Mouse (Mus musculus): ENCODE results near the gene Wfdc5.
"Not testable (repeated sequence)": the region's sequence is repeated elsewhere in the genome, so short reads cannot be mapped to it uniquely, and the experiment has no call there.

The Wfdc5 gene

DNA sequence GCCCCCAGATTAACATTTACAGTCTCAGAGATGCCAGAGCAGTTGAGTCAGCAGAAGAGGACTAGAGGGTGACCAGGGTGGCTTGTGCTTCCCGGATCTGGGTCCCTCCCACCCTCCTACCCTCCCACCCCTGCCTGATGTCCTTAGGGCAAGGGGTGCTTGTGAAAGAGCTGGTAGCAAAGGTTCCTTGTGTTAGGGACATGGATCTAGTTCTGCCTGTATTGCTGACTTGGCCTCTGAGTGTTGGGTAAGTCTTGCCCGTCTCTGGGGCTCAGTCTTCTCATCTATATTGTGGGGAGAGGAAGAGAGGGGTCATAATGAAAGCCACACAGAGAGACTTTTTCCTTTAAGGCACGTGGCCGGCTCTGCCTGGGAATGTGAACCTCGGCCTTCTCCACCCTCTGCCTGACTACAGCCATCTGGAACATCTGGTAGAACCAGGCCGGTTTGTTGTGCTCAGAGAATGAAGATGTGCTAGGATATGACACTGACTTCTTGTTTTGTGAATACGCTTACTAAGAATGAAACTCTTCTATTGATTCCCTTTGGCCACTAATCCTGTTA, at the start of gene Wfdc5:
TSS of gene Wfdc5 (minus strand) at position 51 of the 564 bp plus-strand sequence.
- DNase-seq: no peak

DNA sequence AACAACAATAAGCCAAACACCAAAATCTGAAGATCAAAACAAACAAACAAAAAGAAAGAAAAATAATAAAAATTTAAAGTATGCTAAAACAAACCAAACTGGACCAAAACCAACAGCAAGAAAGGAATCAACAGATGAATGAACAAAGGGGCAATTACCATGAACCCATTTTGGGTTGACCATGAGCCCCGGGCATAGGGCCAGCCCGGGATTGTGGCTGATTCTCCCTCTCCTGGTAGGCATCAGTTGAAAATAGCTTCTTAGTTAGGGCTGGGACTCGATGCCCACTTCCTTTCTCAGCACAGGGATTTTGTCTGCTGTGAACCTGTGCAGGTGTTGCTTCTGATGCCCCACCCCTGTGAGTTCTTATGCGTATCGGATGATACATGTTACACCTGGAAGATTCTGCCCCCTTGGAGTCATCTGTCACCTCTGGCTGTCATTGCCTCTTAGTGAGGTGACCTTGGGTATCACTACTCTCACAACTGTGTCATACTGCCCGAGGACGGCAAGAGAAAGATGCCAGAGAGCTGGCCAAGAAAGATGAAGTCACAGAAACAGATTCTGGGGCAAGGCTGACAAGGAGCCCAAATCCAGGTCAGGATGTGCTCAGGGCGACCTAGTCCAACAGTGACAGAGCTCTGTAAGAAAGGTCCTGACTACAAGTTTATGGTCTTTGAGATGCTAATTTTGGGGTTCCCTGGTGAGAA, 46.0 kb upstream of the Wfdc5 start:
- DNase-seq: no peak

DNA sequence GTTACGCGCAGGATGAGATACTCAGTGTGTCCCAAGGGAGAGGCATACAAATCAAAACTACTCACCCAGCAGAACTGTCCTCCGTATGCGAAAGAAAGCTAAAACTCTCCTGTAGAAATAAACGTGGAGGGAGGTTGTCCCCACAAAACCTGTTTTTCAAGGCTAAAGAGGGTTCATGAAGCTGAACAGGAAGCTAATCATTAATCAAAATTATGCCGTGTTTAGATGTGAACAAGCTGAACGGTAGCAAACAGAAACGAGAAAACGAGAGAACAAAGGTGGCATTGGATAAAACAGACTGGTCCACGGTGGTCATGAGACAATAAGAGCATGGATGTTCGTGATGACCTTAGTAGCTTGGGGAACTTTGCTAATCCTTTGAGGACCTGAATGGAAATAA, 39.0 kb upstream of the Wfdc5 start, which contains the start of gene Wfdc15b:
TSS of gene Wfdc15b (minus strand) at position 139 of the 400 bp plus-strand sequence.
- no peak for DNase-seq

DNA sequence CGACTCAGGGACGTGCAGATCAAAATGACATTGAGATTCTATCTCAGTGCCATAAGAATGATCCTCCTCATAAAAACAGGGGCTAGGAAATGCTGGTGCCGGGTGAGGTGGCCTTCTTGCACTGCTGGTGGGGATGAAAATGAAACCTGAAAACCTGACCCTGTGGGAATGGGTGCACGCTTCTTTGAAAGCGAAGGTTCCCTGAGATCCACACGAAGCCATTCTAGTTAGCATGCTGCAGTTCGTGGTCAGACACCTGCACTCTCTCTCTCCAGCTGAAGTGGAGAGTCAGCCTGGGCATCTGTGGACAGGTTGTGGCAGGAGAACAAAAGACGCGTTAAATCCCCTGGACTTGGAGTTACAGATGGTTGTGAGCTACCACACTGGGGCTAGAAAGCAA, 36.8 kb upstream of the Wfdc5 start:
- DNase-seq: no peak

DNA sequence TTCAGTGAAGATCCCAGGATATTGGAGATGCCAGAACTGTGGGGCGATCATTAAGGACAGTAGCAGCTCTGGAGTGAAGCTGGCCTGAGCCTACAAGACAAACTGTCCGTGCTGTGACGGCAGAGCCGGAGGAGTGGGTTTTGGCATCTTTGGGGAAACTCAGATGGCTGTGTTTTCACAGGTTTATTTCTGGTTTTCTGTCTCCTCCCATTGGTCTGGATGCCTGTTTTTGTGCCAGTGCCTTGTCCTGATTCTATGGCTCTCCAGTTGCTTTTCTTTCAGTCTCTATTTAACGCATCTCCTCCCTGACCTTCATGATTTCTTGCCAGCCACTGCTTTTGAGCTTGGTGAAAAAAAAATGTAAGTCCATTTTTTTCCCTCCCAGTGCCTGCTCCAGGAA, 30.2 kb upstream of the Wfdc5 start:
- no peak for DNase-seq

DNA sequence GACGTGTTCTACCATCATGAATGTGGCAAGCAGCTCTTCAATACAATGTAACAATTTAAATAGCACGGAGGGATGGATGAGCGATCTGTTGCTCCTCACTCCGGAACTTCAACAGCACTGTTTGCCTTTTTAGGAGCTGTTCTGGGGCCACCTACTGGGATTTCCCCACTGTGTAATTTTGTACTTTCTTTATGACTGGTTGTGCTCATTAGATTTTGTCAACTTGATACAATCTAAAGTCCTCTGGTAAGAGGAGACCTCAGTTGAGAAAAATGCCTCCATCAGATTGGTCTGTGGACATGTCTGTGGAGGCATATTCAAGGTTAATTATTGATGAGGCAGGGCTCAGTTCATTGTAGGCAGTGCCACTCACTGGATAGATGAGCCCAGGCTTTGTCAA, 28.4 kb upstream of the Wfdc5 start:
- no peak for DNase-seq

DNA sequence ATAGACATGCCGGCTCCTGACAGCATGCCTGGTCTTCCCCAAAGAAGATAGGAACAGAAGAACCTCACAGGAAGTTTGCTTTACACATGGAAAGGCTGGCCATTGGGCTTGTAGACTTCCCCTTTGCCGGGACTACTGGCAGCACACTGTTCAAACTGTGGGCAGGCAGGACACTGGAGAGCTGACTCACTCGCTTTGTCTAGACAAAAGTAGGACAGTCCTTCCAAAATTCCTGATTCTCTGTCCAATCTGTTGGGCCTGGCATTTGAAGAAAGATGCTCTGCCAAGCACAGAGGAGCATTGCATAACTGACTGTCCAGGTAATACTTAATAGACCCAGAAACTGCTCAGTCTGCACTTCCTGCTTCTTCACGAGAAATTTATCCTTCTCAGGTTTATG, 24.1 kb upstream of the Wfdc5 start:
- peak; percentile 61 for DNase-seq

DNA sequence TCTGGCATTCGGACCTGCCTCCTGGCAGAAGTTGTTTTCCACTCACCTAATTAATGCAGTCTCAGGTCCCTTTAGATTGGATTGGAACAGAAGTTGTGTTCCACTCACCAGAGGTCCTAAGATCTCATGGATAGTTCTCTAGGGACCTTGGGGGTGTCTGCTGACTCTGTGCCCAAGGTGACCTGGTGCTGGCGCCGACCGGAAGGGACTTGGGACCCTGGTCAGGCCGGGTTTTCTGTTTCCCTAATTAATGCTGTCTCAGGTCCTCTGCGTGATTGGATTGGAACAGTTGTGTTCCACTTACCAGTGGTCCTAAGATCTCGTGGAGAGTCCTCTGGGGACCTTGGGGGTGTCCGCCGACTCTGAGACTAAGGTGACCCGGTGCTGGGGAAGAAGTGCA, 23.5 kb upstream of the Wfdc5 start:
- DNase-seq: not testable (repeated sequence)

DNA sequence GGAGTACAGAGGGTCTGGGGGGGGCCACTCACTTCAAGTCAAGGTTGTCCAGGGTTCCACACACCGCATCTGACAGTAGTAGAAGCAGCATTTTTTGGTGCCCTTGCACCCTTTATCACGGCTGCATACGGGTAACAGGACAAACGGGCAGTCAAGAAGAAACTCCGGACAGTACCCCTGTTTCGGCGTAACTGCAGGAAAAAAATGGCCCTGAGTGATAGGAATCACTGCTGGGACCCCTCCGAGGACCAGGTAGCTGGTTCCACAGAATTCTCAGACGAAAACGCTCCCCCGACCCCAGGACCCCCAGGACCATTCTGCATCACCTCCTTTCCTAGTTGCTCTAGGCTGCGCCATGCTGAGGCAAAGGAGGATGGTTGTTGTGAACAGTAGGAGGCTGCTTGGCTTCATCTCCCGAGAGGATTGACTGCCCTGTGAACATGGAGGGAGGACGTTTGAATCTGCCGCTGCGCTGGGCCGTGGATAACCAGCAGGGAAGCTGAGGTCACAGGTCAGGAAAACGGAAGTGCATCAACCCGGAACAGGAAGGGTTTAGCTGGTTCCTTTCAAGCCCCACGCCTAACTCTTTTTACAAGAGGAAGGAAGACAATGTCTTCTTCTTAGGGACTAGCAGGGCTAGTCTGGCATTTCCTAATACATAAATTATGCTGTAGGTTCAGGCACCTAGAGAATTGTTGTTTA, 17.2 kb upstream of the Wfdc5 start, which contains the start of gene Wfdc15a:
TSS of gene Wfdc15a (minus strand) at position 505 of the 702 bp plus-strand sequence.
- no peak for DNase-seq

DNA sequence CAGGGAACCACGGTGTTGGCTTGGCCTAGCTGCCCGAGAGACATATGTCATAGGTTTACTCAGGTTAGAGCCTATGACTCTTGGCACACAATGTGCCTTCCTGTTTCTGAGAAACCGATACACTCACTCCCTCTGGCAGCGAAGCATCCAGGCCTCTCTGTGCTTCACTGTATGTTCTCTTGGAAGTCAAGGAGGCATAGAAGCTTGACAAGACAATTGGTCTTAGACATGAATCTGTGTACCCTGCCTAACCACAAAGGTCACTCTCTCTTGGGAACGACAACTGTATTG, 14.1 kb upstream of the Wfdc5 start:
- DNase-seq: no peak

DNA sequence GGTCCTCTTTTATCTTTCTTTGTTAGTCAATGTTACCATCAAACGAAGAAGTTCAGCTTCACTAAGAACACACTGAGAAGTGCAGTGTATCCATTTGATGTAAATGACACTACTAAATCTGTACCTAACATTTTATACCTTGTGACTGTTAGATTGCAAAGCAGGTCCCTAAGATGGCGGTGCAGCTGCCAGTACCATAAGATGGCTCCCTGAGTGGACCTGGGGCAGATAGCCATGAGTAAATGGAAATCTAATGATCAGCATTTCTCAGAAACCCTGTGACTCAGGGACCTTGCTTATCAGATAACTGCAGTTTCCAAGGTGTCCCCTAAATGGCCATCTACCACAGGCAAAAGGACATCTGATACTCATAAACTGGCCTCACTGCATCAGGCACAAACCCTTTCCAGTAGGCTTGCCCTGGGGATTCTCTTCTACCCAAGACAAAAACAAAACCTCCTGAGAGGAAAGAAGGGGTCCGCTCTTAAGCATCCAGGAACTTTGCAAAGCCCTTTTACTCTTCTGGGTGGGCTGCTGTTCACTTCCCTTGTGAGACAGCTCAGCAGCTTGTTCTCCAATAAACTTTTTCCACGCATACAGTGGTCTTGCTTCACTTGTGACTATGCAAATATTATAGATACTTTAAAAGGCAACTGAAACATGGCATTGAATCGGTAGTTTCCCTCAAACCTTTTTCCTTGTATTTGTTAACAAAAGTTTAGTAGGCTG, 13.6 kb upstream of the Wfdc5 start:
- no peak for DNase-seq

DNA sequence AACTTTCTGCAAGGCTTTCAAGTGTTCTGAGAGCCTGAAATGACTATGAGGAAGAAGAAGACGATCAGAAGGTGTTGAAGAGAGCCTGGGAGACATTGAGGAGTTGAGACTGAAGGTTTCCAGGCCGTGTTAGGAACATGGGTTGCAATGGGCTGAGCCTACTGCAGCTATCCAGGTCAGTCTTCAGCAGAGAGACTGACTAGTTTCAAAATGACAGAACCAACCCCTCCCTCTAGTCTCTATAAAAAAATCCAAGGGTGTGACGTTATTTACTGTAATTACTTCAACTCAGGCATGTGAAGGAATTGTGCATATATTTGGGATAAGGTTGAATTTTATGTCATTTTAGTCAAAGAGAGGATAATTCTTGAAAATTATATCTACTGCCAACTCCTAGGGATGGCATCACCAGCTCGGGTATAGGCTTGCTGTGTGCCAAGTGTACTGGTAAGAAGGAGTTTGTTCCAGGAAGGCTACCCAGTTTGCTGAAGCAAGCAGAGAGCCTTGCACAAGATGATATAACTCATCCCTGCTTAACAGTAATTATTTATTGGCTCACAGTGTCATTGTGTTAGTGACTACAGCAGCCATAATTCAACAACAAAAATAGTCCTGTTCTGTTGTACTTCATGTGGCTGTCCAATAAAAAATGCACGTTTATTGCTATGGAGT, 12.6 kb upstream of the Wfdc5 start:
- no peak for DNase-seq

DNA sequence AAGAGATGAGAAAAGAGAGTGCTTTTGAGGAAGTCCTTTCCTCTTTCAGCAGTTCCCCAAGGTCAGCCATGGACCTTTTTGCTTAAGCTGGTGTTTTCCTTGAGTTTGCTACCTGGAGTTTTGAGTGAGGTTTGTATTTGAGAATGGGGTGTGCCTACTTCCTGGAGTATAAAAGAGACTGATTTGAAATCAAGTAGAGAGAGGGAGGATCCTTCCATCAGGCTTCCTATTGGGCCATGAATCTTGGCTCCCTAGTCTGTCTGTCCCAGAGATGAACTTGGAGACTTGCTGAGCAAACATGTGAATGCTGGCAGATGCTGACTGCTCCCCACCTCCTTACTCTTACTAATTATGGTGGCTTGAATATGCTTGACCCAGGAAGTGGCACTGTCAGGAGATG, 9.7 kb upstream of the Wfdc5 start:
- no peak for DNase-seq

DNA sequence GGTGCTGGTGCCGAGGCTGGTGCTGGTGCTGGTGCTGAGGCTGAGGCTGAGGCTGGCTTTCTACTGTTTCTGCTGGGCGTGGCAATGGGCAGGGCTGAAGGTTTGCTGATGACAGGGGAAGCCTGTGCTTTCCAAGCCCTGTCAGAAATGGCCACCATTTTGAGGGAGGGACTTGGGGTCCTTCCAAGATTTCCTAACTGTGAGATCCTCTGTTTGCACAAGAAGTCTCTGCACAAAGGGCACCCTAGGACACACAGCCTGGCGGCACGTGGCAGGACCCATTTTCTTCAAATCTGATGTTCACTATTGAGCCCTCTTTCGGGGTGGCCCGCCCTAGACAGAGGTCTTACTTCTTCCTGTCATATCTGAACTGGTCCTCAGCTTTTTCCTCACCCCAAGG, 8.0 kb upstream of the Wfdc5 start, which contains the start of gene Wfdc12:
TSS of gene Wfdc12 (minus strand) at position 33 of the 400 bp plus-strand sequence.
- DNase-seq: no peak

DNA sequence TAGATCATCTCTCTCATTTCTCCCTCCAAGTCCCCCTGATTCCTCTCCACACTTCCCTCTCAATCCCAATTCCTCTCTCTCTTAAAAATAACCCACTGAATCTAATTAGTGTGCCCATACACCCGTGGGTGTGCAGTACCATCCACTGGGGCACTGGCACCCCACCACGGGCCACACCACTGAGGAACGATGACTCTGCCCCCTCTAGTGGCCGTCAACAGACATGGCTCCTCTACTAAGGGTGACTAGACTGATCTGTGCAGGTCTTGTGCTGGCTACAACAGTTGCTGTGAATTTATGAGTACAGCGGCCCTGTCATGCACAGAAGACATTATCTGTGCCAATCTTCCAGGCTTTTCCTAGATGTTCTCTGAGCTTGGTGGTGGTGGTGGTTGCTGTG, 6.2 kb upstream of the Wfdc5 start:
- no peak for DNase-seq

DNA sequence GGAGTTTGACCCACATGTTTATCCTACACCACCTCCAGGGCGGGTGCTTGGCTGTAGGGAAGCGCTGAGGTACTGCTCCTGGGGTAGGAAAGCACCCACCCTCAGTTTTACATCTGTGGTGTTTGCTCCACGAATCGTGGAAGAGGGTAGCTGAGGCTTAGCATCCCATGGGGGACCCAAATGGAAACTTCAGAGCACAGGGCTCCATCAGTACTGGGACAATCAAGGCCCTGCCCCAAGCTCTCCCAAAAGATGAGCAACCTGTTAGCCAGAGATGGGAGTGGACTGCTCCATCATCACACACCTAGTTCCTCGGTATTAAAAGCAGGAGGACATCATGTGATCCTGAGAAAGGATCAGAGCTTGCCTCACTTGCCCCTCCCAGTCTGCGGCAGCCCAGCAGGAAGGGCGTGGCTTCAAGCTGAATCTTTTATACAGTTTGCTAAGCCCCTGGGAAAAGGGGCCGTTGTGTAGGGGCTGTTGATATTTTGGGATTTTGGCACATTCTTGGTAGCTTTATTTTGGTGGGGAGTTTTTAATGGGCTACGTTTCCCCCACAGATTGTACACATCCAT, 1.7 kb upstream of the Wfdc5 start:
- DNase-seq: no peak

DNA sequence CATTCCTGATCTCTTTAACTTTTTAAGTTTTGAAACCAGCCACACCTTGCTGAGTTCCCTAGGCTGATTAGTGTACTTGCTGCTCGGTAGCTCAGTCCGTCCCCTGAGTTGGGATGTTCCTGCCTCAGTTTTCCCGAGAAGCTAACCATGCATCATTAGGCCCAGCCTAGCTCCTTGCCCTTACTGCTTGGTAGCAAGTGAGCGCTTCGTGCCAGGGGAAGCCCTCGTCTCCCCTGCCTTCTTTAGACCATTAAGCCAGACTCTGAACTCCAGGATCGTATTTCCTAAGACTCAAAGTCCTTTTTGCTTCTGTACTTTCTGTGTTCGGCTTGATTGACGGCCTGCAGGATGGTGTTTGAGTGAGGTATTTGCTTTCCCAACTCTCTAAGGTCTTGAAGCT, 798 bp upstream of the Wfdc5 start:
- no peak for DNase-seq

DNA sequence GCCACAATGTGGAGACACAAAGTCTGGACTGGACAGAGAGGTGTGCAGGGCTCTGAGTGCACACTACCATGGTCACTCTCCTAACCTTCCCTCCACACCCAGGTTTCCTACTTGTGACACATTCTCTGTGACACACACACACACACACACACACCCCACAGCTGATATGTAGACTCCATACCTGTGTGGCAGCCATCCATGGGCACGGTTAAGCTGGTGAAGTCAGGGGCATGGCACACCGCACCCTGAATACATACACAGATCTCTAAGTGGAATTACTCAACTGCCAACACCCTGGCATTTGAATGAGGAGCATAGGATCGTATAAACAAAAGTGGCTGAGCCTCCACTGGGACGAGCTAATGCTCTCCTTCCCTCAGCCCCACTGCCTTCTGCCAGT, 1.8 kb downstream of the Wfdc5 start:
- DNase-seq: no peak

DNA sequence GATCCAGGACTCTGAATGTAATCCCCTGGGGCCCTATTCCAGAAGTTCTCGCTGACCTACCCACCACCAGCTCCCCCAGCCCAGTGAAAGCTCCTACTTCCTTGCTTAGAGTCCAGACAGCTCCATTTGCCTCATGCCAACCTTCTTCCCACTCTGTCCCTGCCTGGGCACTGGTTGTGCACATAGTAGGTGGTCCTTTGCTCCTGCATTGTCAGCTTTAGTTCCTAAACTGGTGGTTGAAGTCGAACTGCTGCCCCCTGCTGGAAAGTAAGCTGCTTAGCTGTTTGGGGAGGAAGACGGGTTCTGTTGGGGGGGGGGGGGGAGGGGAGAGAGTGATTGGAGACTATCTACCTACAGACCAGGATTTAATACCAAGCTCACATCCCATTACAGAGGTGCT, 2.4 kb downstream of the Wfdc5 start:
- DNase-seq: no peak

DNA sequence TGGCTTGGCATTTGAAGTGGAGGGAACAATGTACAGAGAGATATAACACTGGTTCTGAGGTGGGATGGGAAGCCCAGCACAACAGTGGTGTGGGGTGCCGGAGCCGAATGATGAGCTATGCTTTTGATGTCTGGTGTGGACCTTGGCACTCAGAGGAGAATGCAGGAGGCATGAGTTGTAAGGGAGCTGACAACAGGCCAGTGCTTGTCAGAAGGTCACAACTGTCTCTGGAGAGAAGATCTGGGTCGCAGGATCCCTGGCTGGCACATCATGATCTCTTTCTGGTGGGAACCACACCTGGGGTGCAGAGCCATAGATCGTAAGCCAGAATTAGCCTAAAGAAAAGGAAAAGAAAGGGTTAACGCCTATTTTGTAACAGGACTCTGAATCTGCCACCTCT, 4.7 kb downstream of the Wfdc5 start:
- DNase-seq: no peak

DNA sequence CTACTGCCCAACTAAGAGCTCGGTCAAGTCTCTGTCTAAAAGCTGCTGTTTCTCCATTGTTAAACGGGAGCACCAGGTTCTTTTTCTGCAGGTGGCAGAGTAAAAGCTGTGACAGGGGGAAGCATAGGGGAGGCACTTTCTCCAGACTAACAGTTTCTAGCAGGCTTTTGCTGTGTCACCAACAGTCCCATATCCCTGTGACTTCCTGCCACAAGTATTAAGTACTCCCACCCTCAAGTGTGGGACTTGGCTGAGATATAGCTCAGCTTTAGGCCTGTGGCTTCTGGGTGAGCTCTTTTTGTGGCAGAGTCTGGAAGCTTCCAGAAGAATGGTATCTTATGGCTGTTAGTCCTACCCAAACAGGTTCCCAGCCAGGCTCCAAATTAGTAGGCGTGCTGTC, 6.7 kb downstream of the Wfdc5 start:
- DNase-seq: no peak

DNA sequence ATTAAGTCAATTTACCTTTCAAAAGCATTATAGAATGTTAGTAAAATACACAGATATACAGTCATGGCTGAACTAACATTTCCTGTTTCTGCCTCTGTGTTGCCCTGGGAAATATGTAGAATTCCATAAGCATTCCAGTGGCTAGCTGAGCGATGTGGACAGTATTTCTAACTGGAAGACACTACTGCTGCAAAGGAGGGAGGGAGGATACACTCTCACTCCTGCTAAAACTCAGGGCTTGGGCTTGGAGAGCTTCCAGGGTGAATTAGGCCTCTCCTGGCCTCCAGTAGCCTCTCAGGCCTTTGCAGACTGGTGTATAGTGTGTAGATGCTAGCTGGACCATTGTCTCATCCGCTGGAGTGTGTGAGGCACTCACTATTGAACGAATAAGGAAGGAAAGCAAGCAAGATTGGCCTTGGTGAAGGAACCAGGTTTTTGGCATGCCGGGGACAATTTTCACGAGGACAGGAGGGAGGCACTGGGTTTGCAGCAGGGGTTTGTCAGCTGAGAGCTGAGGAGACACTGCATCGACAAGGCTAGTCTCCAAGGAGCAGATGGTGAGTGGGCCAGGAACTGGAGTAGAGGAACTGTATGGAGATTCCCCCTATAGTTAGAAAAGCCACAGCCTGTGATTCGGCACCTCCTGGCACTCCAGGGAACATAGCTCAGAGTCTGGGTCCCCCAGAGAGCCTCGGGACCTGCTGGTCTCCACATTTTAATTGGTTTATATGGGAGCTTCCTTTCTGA, 7.7 kb downstream of the Wfdc5 start:
- DNase-seq: no peak
